Mouse (Mus musculus) ES-E14 (cell line): ENCODE measurements around the gene Tbx4. TPM values are rescaled to one million over a fixed set of nuclear protein-coding genes. Genes with fewer than 3 reads are reported as not detected.

Experiments used
- DNase-seq: peaks from one replicate; pipeline ENCODE4 v3.0.0-alpha.2; 2013; ENCODE audit warnings: low read depth, low spot score
- H3K27ac ChIP-seq: 2 replicates; pipeline ENCODE4 v1.5.1; 2012; ENCODE audit warnings: low read depth, mild to moderate bottlenecking, low read length, moderate library complexity, mixed read lengths; ENCODE audit not compliant: poor library complexity, insufficient read depth, severe bottlenecking
- H3K36me3 ChIP-seq: 2 replicates; pipeline ENCODE4 v1.6.1; 2012; ENCODE audit warnings: mild to moderate bottlenecking, low read length, moderate library complexity, mixed read lengths; ENCODE audit not compliant: control insufficient read depth, poor library complexity, insufficient read depth, severe bottlenecking
- H3K4me1 ChIP-seq, 2 experiments: fragments of 150-350 bp in 1 of 2; sonication (generic) in 1 of 2; 2 replicates each; pipeline ENCODE4 v1.6.1; 2012; ENCODE audit warnings: low read length in 2 of 2, mild to moderate bottlenecking in 1 of 2, mixed read lengths in 1 of 2; ENCODE audit not compliant: control insufficient read depth in 2 of 2, insufficient read depth in 2 of 2, poor library complexity in 1 of 2
- H3K4me3 ChIP-seq, 2 experiments: fragments of 150-350 bp in 1 of 2; sonication (generic) in 1 of 2; 2 replicates each; pipeline ENCODE4 v1.5.1; 2012; ENCODE audit warnings: low read length in 2 of 2, low read depth in 1 of 2, mild to moderate bottlenecking in 1 of 2, mixed read lengths in 1 of 2; ENCODE audit not compliant: insufficient read depth in 1 of 2, poor library complexity in 1 of 2, severe bottlenecking in 1 of 2
- H3K9ac ChIP-seq: 2 replicates; pipeline ENCODE4 v1.6.1; 2012; ENCODE audit warnings: low read depth, mild to moderate bottlenecking, low read length, mixed read lengths; ENCODE audit not compliant: poor library complexity, insufficient read depth, severe bottlenecking
- H3K9me3 ChIP-seq: fragments of 150-350 bp; sonication (generic); 2 replicates; pipeline ENCODE4 v1.6.1; 2012; ENCODE audit warnings: low read depth, mild to moderate bottlenecking, low read length; ENCODE audit not compliant: control insufficient read depth, insufficient read depth
- CHD2 ChIP-seq: IDR thresholded peaks from 2 replicates; pipeline ENCODE4 v1.6.1; 2014; ENCODE audit warnings: mild to moderate bottlenecking, low read depth, low read length, inconsistent platforms
- HCFC1 ChIP-seq: IDR thresholded peaks from 2 replicates; pipeline ENCODE4 v1.6.1; 2012; ENCODE audit warnings: low read length, inconsistent platforms, borderline replicate concordance; ENCODE audit not compliant: insufficient read depth
- MAFK ChIP-seq: IDR thresholded peaks from 2 replicates; pipeline ENCODE4 v1.6.1; 2014; ENCODE audit warnings: mild to moderate bottlenecking, low read depth, low read length, inconsistent platforms; ENCODE audit not compliant: insufficient read depth
- ZC3H11A ChIP-seq: IDR thresholded peaks from 2 replicates; pipeline ENCODE4 v1.6.1; 2012; ENCODE audit warnings: low read depth, mild to moderate bottlenecking, inconsistent platforms, low read length, borderline replicate concordance
- ZNF384 ChIP-seq: IDR thresholded peaks from 2 replicates; pipeline ENCODE4 v1.6.1; 2012; ENCODE audit warnings: low read depth, low read length, inconsistent platforms
- in situ Hi-C, 2 experiments: fragments of 600-800 bp; cut with MboI; formaldehyde crosslinking; loops; one replicate each; pipeline ENCODE4 v1.15.1; 2025; ENCODE audit warnings: low sequenced_read_pairs in 2 of 2, inconsistent platforms in 1 of 2; ENCODE audit not compliant: unreplicated experiment in 2 of 2
- total RNA-seq: library from RNA; depleted of rRNA; stranded (reverse); fragments of 300-350 nt; gene quantifications from 2 replicates; pipeline ENCODE4 v1.2.3, GENCODE M21; 2012

The Tbx4 gene
- total RNA-seq, 1 experiment = 0.76 TPM

GRCm38 (mm10) chr11:85887801-85888450, 1.7 kb downstream of the Tbx4 start:
- Histone ChIP-seq H3K9ac (no peak overlapping the region), H3K9me3 (no peaks in the 10 kb centered on the region), H3K4me3 (no peak overlapping the region; a peak in 1 of 4 replicates), H3K4me1 (peaks cover 0 to 11% of the 10 kb centered on the region in 2 experiments; a peak in 2 of 4 replicates), H3K36me3 (no peaks in the 10 kb centered on the region), H3K27ac (no peak overlapping the region)
- in situ Hi-C loops = loop anchor here (5.0 kb wide), 2 partner anchors 46 to 51 kb away; no protein-coding TSS in a partner anchor
- no peak for TF ChIP-seq HCFC1
- TF ChIP-seq CHD2 = no peak
- TF ChIP-seq ZC3H11A = no peak
- TF ChIP-seq MAFK = no peak
- no peak for TF ChIP-seq ZNF384
- DNase-seq = no peak

- peak overlapping the region in 1 of 2 experiments; percentile 18; a peak in 1 of 4 replicates for H3K4me3 ChIP-seq
- H3K27ac ChIP-seq = no peak overlapping the region
- DNase-seq = no peak
- H3K9me3 ChIP-seq = no peaks in the 10 kb centered on the region
- in situ Hi-C loops = loop anchor here (5.0 kb wide), 2 partner anchors 46 to 51 kb away; no protein-coding TSS in a partner anchor
- TF ChIP-seq ZC3H11A (no peak), MAFK (no peak), ZNF384 (no peak), HCFC1 (no peak), CHD2 (no peak)
- no peak overlapping the region for H3K9ac ChIP-seq
- H3K36me3 ChIP-seq = no peaks in the 10 kb centered on the region
- peaks cover 0 to 11% of the 10 kb centered on the region in 2 experiments; a peak in 2 of 4 replicates for H3K4me1 ChIP-seq
Observed at GRCm38 (mm10) chr11:85888451-85888961, 2.3 kb downstream of the Tbx4 start.

DNA sequence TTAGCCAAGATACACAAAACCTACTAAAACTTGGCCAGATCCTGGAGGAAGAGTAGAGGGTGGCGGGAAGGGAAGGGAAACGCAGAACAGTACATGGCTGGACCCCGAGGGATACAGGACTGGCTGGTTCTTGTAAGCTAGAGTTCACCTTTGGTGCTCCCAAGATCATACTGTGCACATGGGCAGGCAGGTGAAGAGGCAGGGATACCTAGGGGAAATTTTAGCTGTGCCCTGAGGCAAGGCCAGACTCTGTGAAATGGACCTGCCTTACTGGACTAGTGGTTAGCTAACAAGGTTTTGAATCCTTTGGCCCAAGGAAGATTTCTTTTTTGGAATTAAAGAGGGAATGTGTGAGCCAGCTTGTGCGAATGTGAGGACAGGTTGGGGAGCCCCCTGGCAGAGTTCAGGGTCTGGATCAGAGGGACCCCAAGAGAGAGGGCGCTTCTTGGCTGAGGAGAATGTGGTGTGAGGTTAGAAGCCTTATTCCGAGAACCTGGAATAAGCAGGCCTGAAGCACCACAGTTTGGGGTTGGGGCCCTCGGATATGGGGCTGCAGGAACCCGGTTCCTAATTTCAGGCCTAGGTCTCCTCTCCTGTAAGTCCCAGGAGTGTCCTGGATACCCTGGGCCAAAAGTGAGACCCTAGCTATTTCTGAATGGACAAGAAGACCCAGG, 3.0 kb downstream of the Tbx4 start:
- H3K9me3 ChIP-seq = no peaks in the 10 kb centered on the region
- H3K36me3 ChIP-seq = no peaks in the 10 kb centered on the region
- DNase-seq = no peak
- H3K9ac ChIP-seq = no peak overlapping the region
- H3K4me3 ChIP-seq = no peak overlapping the region
- H3K4me1 ChIP-seq = peaks cover 0 to 11% of the 10 kb centered on the region in 2 experiments; a peak in 2 of 4 replicates
- no peak overlapping the region for H3K27ac ChIP-seq
- in situ Hi-C loops = loop anchor here (5.0 kb wide), 2 partner anchors 47 to 52 kb away; no protein-coding TSS in a partner anchor
- TF ChIP-seq ZC3H11A (no peak), CHD2 (no peak), ZNF384 (no peak), HCFC1 (no peak), MAFK (no peak)

GRCm38 (mm10) chr11:85889730-85890562, 3.7 kb downstream of the Tbx4 start:
- H3K27ac ChIP-seq = no peak overlapping the region
- H3K4me1 ChIP-seq = peaks cover 2 to 11% of the 10 kb centered on the region in 2 experiments; a peak in 2 of 4 replicates
- DNase-seq = no peak
- no peak overlapping the region for H3K9ac ChIP-seq
- no peaks in the 10 kb centered on the region for H3K9me3 ChIP-seq
- H3K36me3 ChIP-seq = no peaks in the 10 kb centered on the region
- H3K4me3 ChIP-seq = peak overlapping the region in 1 of 2 experiments; percentile 39; a peak in 1 of 4 replicates
- TF ChIP-seq MAFK (no peak), ZC3H11A (no peak), HCFC1 (no peak), CHD2 (no peak), ZNF384 (no peak)
- in situ Hi-C loops = loop anchor here (5.0 kb wide), 3 partner anchors 48 to 1363 kb away; partner anchors contain the start of gene Lhx1 (in 1 of the 2)
